Mouse (Mus musculus): ENCODE measurements around the gene Olfr969. TPM values are rescaled to one million over a fixed set of nuclear protein-coding genes. Genes with fewer than 3 reads are reported as not detected.

Gene Olfr969
- 1 to 10 TPM in 1 of 2 experiments, under 1 TPM in 1; 0.10 to 1.1 TPM for polyA plus RNA-seq (2017; shearing (Covaris generic))

DNA sequence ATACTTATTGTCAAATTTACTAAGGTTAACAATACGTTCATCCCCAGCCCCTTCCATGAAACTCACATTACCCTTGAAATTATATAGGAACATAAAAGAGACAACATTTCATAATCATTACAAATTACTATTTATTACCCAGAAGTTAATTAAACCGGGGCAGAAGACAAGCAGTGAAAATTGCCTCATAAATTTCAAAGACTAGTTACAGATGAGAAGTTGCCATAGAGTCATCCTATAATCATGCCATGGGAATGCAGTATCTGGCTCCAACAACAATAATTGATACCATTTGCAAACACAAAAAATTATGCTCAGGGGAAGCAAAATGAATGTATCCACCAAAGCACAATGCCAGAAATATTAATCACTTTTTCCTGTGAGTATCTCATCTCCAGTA, at the start of gene Olfr969:
Gene Olfr969 (plus strand): TSS at position 388 of the 400 bp plus-strand sequence.

DNA sequence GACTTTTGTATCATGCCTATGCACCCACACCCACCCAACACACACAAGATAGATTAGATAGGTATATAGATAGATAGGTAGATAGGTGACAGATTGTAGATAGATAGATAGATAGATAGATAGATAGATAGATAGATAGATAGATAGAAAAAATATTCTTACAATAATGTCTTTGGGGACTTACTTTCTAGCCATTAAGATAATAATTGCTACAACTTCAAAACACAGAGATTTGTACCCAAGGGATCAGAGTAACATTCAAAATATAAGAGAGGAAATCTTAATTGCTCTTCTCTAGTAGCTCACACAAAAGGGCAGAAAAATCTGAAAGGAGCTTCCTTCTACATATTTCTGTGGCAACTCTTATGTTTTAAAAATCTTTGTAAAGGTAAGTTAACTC, 44.8 kb upstream of the Olfr969 start, which contains the start of gene Olfr967:
Gene Olfr967 (plus strand): TSS at position 301 of the 400 bp plus-strand sequence.

DNA sequence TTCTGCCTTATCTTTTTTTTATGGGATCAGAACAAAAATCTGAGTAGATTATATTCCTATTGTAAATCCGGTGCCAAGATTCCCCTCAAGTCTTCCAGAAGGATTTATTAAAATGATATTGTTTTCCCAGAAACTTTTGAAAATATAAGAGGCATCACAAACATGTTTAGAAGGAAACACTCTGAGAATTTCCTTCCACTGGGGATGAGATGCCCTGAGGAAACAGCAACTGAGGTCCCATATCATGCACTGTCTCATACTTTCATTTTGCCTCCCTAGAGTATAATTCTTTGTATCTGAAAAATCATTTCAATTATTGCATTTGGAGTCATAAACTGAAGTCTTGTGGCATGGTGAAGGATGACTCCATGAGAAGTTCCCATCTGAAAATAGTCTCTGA, 7.6 kb upstream of the Olfr969 start, which contains the start of gene Olfr968:
Gene Olfr968 (minus strand): TSS at position 101 of the 400 bp plus-strand sequence.

DNA sequence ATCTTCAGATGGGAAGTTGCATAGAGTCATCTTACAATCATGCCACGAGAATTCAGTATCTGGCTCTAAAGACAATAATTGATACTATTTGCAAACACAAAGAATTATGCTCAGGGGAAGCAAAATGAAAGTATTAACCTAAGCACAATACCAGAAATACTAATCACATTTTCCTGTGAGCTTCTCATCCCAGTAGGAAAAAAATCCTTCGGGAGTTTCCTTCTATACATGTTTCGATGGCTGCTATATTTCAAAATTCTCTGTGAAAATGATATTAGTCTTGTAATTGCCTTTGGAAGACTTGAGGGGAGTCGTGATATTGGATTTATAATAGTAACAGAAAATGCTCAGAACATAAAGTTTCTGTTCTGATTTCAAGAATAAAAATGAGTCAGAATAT, 17.8 kb downstream of the Olfr969 start, which contains the start of gene Olfr970:
Gene Olfr970 (plus strand): TSS at position 301 of the 400 bp plus-strand sequence.

DNA sequence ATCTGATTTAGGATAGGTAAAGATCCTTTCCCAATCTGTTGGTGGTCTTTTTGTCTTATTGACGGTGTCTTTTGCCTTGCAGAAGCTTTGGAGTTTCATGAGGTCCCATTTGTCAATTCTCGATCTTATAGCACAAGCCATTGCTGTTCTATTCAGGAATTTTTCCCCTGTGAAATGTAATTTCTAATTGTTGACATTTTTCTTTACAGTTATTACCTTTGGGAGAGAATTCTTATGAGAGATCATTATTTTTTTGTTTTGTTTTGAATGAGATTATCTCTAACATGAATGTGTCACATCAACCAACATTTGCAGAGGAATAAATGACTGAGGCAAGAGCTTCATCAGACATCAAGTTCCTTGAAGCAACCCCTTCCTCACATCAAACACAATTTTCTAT, 45.8 kb downstream of the Olfr969 start, which contains the start of gene Olfr971:
Gene Olfr971 (plus strand): TSS at position 301 of the 400 bp plus-strand sequence.

Other genes starting within 250 kb of the Olfr969 start
- gene Olfr958, start 236.9 kb upstream of the Olfr969 start, polyA plus RNA-seq (2017; shearing (Covaris generic)), result not detected
- not detected for gene Olfr959, start 215.4 kb upstream of the Olfr969 start, polyA plus RNA-seq (2017; shearing (Covaris generic))
- gene AW551984, start 186.5 kb upstream of the Olfr969 start, polyA plus RNA-seq (2017; shearing (Covaris generic)), result under 1 TPM; 0.11 to 0.82 TPM
- under 1 TPM in 1 of 2 experiments, not detected in 1; 0.25 TPM for gene Olfr148, start 180.3 kb upstream of the Olfr969 start, polyA plus RNA-seq (2017; shearing (Covaris generic))
- gene Olfr960, start 169.6 kb upstream of the Olfr969 start, polyA plus RNA-seq (2017; shearing (Covaris generic)), result not detected
- under 1 TPM; 0.11 to 0.13 TPM for gene Olfr961, start 145.9 kb upstream of the Olfr969 start, polyA plus RNA-seq (2017; shearing (Covaris generic))
- not detected for gene Olfr963, start 123.7 kb upstream of the Olfr969 start, polyA plus RNA-seq (2017; shearing (Covaris generic))
- under 1 TPM in 1 of 2 experiments, not detected in 1; 0.23 TPM for gene Olfr149, start 83.8 kb upstream of the Olfr969 start, polyA plus RNA-seq (2017; shearing (Covaris generic))
- not detected for gene Olfr965, start 79.6 kb upstream of the Olfr969 start, polyA plus RNA-seq (2017; shearing (Covaris generic))
- under 1 TPM; 0.20 to 0.27 TPM for gene Olfr150, start 60.0 kb upstream of the Olfr969 start, polyA plus RNA-seq (2017; shearing (Covaris generic))
- under 1 TPM in 1 of 2 experiments, not detected in 1; 0.43 TPM for gene Olfr967, start 44.7 kb upstream of the Olfr969 start, polyA plus RNA-seq (2017; shearing (Covaris generic))
- gene Olfr968, start 7.7 kb upstream of the Olfr969 start, polyA plus RNA-seq (2017; shearing (Covaris generic)), result not detected
- under 1 TPM; 0.13 to 0.45 TPM for gene Olfr970, start 17.9 kb downstream of the Olfr969 start, polyA plus RNA-seq (2017; shearing (Covaris generic))
- under 1 TPM in 1 of 2 experiments, not detected in 1; 0.23 TPM for gene Olfr971, start 45.9 kb downstream of the Olfr969 start, polyA plus RNA-seq (2017; shearing (Covaris generic))
- not detected for gene Olfr972, start 75.5 kb downstream of the Olfr969 start, polyA plus RNA-seq (2017; shearing (Covaris generic))
- not detected for gene Olfr229, start 116.4 kb downstream of the Olfr969 start, polyA plus RNA-seq (2017; shearing (Covaris generic))
- under 1 TPM in 1 of 2 experiments, not detected in 1; 0.38 TPM for gene Olfr974, start 146.6 kb downstream of the Olfr969 start, polyA plus RNA-seq (2017; shearing (Covaris generic))
- not detected for gene Olfr975, start 161.1 kb downstream of the Olfr969 start, polyA plus RNA-seq (2017; shearing (Covaris generic))
- not detected for gene Olfr976, start 170.2 kb downstream of the Olfr969 start, polyA plus RNA-seq (2017; shearing (Covaris generic))
- gene Olfr978, start 201.2 kb downstream of the Olfr969 start, polyA plus RNA-seq (2017; shearing (Covaris generic)), result under 1 TPM in 1 of 2 experiments, not detected in 1; 0.37 TPM
- gene Olfr979, start 212.5 kb downstream of the Olfr969 start, polyA plus RNA-seq (2017; shearing (Covaris generic)), result not detected
- gene Olfr980, start 218.6 kb downstream of the Olfr969 start, polyA plus RNA-seq (2017; shearing (Covaris generic)), result not detected
- gene Olfr981, start 230.5 kb downstream of the Olfr969 start, polyA plus RNA-seq (2017; shearing (Covaris generic)), result under 1 TPM; 0.06 to 0.17 TPM